Mouse (Mus musculus): ENCODE results near the gene Ddx58.

Gene Ddx58

GRCm38 (mm10) chr4:40239409-40240271 is at the start of gene Ddx58:
Gene Ddx58, minus strand, starts transcription at chr4:40239828.
- peak; percentile 27 for DNase-seq (ENCODE audit: low spot score)

- DNase-seq (ENCODE audit: low spot score): no peak
These were observed 49.4 kb upstream of the Ddx58 start for GRCm38 (mm10) chr4:40289046-40289445.

GRCm38 (mm10) chr4:40287415-40287814 is 47.8 kb upstream of the Ddx58 start:
- DNase-seq (ENCODE audit: low spot score): no peak

- peak; percentile 70 for DNase-seq (ENCODE audit: low spot score)
These were observed 46.0 kb upstream of the Ddx58 start for GRCm38 (mm10) chr4:40285582-40285981.

- peak; percentile 96 for DNase-seq (ENCODE audit: low spot score)
These were observed 39.8 kb upstream of the Ddx58 start, which contains the start of gene Ndufb6 for GRCm38 (mm10) chr4:40279276-40279900. Gene Ndufb6, minus strand, starts transcription at chr4:40279421.

- DNase-seq (ENCODE audit: low spot score): no peak
These were observed 39.2 kb upstream of the Ddx58 start for GRCm38 (mm10) chr4:40278880-40279275.

GRCm38 (mm10) chr4:40269430-40270032 is 29.9 kb upstream of the Ddx58 start, which contains the start of the genes Smim27 and Topors:
Gene Smim27, plus strand, starts transcription at chr4:40269579.
Gene Topors, minus strand, starts transcription at chr4:40269850.
- peak; percentile 92 for DNase-seq (ENCODE audit: low spot score)

- DNase-seq (ENCODE audit: low spot score): no peak
These were observed 29.2 kb upstream of the Ddx58 start for GRCm38 (mm10) chr4:40268835-40269234.

- peak; percentile 92 for DNase-seq (ENCODE audit: low spot score)
These were observed 28.7 kb upstream of the Ddx58 start for GRCm38 (mm10) chr4:40268204-40268813.

GRCm38 (mm10) chr4:40267681-40268080 is 28.1 kb upstream of the Ddx58 start:
- no peak for DNase-seq (ENCODE audit: low spot score)

GRCm38 (mm10) chr4:40264321-40264720 is 24.7 kb upstream of the Ddx58 start:
- no peak for DNase-seq (ENCODE audit: low spot score)

GRCm38 (mm10) chr4:40254385-40255103 is 14.9 kb upstream of the Ddx58 start:
- no peak for DNase-seq (ENCODE audit: low spot score)

- DNase-seq (ENCODE audit: low spot score): no peak
These were observed 14.1 kb upstream of the Ddx58 start for GRCm38 (mm10) chr4:40253766-40254165.

GRCm38 (mm10) chr4:40250984-40251383 is 11.4 kb upstream of the Ddx58 start:
- no peak for DNase-seq (ENCODE audit: low spot score)

- no peak for DNase-seq (ENCODE audit: low spot score)
These were observed 4.4 kb upstream of the Ddx58 start for GRCm38 (mm10) chr4:40244035-40244434.

GRCm38 (mm10) chr4:40243006-40243405 is 3.4 kb upstream of the Ddx58 start:
- DNase-seq (ENCODE audit: low spot score): no peak

- no peak for DNase-seq (ENCODE audit: low spot score)
These were observed 2.3 kb upstream of the Ddx58 start for GRCm38 (mm10) chr4:40241928-40242327.

- no peak for DNase-seq (ENCODE audit: low spot score)
These were observed 680 bp upstream of the Ddx58 start for GRCm38 (mm10) chr4:40240272-40240744.

- DNase-seq (ENCODE audit: low spot score): peak; percentile 36
These were observed 882 bp downstream of the Ddx58 start for GRCm38 (mm10) chr4:40238483-40239408.

GRCm38 (mm10) chr4:40236829-40237228 is 2.8 kb downstream of the Ddx58 start:
- DNase-seq (ENCODE audit: low spot score): no peak

All from urinary bladder, postnatal 25 days (tissue).